10 mouse cellular contexts compared by ENCODE assay signal in genomic region chr5:124496614-124497514, GRCm38 (mm10). TPM values are rescaled to one million over a fixed set of nuclear protein-coding genes. Genes with fewer than 3 reads are reported as not detected.
DNase-seq lines count a peak whose midpoint lies in the region; ATAC-seq and TF ChIP-seq lines count a peak whose summit lies in the region.
"Had no signal": no experiment of that assay in that cellular context is flagged by ENCODE, and none has a peak within 500 bp of the region (broad histone marks: within the 10 kb centered on the region; RNA-seq: fewer than 3 reads in every experiment).

No protein-coding gene starts in this region.

- H3K27me3 ChIP-seq in heart, adult 2 months (ENCODE audit: control insufficient read depth, insufficient read depth, low read length), result no peaks in the 10 kb centered on the region
- H3K27me3 ChIP-seq in heart, embryonic 11.5 days (ENCODE audit: control insufficient read depth, insufficient read depth, low read length), result no peaks in the 10 kb centered on the region
- no peaks in the 10 kb centered on the region for H3K27me3 ChIP-seq in splenic B cell, adult 2 months (ENCODE audit: control insufficient read depth, insufficient read depth, low read length, poor library complexity, severe bottlenecking)
- H3K27me3 ChIP-seq: embryonic facial prominence, embryonic 12.5 days had no signal

- no peak overlapping the region for H3K9ac ChIP-seq in heart, adult 2 months (ENCODE audit: low read depth, low read length)
- H3K9ac ChIP-seq in heart, embryonic 11.5 days (ENCODE audit: low read depth, low read length), result no peak overlapping the region
- H3K9ac ChIP-seq: embryonic facial prominence, embryonic 12.5 days had no signal

- peaks cover 21% of the 10 kb centered on the region for H3K36me3 ChIP-seq in heart, adult 2 months (ENCODE audit: control insufficient read depth, insufficient read depth, low read length)
- H3K36me3 ChIP-seq in heart, embryonic 11.5 days (ENCODE audit: control insufficient read depth, insufficient read depth, low read length), result peaks cover 28% of the 10 kb centered on the region
- no peaks in the 10 kb centered on the region for H3K36me3 ChIP-seq in splenic B cell, adult 2 months (ENCODE audit: control insufficient read depth, insufficient read depth, low read length, poor library complexity, severe bottlenecking)

- no peak for TF ChIP-seq EP300 in heart, adult 2 months (IDR thresholded peaks at IDR 0.05; ENCODE audit: insufficient read depth, low read depth, low read length)

- H3K9me3 ChIP-seq in heart, embryonic 11.5 days (replicated peaks; ENCODE audit: control insufficient read depth, low read length), result no peaks in the 10 kb centered on the region
- H3K9me3 ChIP-seq: embryonic facial prominence, embryonic 12.5 days had no signal

- H3K4me3 ChIP-seq in heart, adult 2 months, result no peak overlapping the region
- H3K4me3 ChIP-seq in heart, embryonic 11.5 days (ENCODE audit: low read depth, low read length), result no peak overlapping the region
- H3K4me3 ChIP-seq in lung, adult 2 months (replicated peaks; ENCODE audit: extremely low read depth, low read depth, low read length), result no peak overlapping the region
- H3K4me3 ChIP-seq: embryonic facial prominence, embryonic 12.5 days had no signal

- peaks cover 20% of the 10 kb centered on the region for H3K4me1 ChIP-seq in heart, adult 2 months (ENCODE audit: control insufficient read depth, insufficient read depth, low read length)
- H3K4me1 ChIP-seq in heart, embryonic 11.5 days (ENCODE audit: control insufficient read depth, insufficient read depth, low read length), result peaks cover 12% of the 10 kb centered on the region
- peaks cover 6% of the 10 kb centered on the region; the same call in 1 of the 2 replicates for H3K4me1 ChIP-seq in lung, adult 2 months (ENCODE audit: control insufficient read depth, insufficient read depth, low read length)
- H3K4me1 ChIP-seq: embryonic facial prominence, embryonic 12.5 days had no signal

- intact Hi-C loops in heart, adult 2 months (cut with DNase I), result loop anchor here (2.0 kb wide), 1 partner anchor 14 kb away; the partner anchor contains the start of gene Snrnp35

- H3K4me2 ChIP-seq in heart, embryonic 11.5 days, result no peak overlapping the region
- H3K4me2 ChIP-seq: embryonic facial prominence, embryonic 12.5 days had no signal

- WGBS in heart, adult 2 months, result 56% methylated on average over 15 of the region's 15 CpGs
- 72% methylated on average over 15 of the region's 15 CpGs for WGBS in heart, embryonic 11.5 days (ENCODE audit: insufficient replicate concordance)
- 37% methylated on average over 15 of the region's 15 CpGs for WGBS in lung, adult 2 months

- ATAC-seq in heart, embryonic 11.5 days (replicated peaks; ENCODE audit: insufficient number of reproducible peaks, low FRiP score, low TSS enrichment), result no peak
- 0 out of 2 replicates have a peak, but pooled peaks have one; percentile 27 for ATAC-seq in common myeloid progenitor, adult 5-6 weeks (replicated peaks; ENCODE audit: low read depth, poor library complexity, severe bottlenecking)

- peak overlapping the region; percentile 93 for H3K27ac ChIP-seq in heart, adult 2 months
- H3K27ac ChIP-seq in heart, embryonic 11.5 days (ENCODE audit: low read depth, low read length), result no peak overlapping the region
- H3K27ac ChIP-seq: embryonic facial prominence, embryonic 12.5 days had no signal

- no peak for DNase-seq in heart, adult 2 months
- DNase-seq in lung, adult 2 months, result peak; percentile 42
- peak; percentile 91 for DNase-seq in splenic B cell, adult 2 months (ENCODE audit: low read depth, low spot score)
- no peak for DNase-seq in embryo, embryonic 10 days (ENCODE audit: low spot score)
- no peak for DNase-seq in frontal cortex, postnatal 14 days (ENCODE audit: low spot score in 2 of 2)
- no peak for DNase-seq in kidney, postnatal 36 days
- DNase-seq: kidney, adult 18-20 months had no signal

- no peaks in the 10 kb centered on the region for H3K79me2 ChIP-seq in heart, adult 2 months (replicated peaks; ENCODE audit: control insufficient read depth, insufficient read depth, low read length)

- no peak for TF ChIP-seq POLR2A in heart, adult 2 months (IDR thresholded peaks at IDR 0.05; ENCODE audit: insufficient read depth, low read depth, low read length)
- TF ChIP-seq POLR2A in lung, adult 2 months (IDR thresholded peaks at IDR 0.05; ENCODE audit: borderline replicate concordance, extremely low read depth, low read depth, low read length), result peak; percentile 55; the same call in 1 of the 2 replicates

- TF ChIP-seq CTCF in heart, adult 2 months (IDR thresholded peaks at IDR 0.05), result no peak
- TF ChIP-seq CTCF in lung, adult 2 months (IDR thresholded peaks at IDR 0.05; ENCODE audit: insufficient read depth, low read length), result no peak

RNA-seq across cellular contexts. Expression of gene Snrnp35, which starts 13.9 kb away (rescaled TPM):
- total RNA-seq in heart, adult 2 months (2021), result 10 to 100 TPM; 10.5 to 14.5 TPM
- 2.4 and 4.5 TPM in 2 replicates for polyA plus RNA-seq in heart, adult 2 months (2012; rRNA removed)
- 12.4 and 12.8 TPM in 2 replicates for polyA plus RNA-seq in heart, embryonic 11.5 days (2014; fragmentation: Nextera tagmentation; extraction: Ambion mirVana)
- total RNA-seq in common myeloid progenitor, adult 5-6 weeks (2017), result 12.1 and 15.4 TPM in 2 replicates
- polyA plus RNA-seq in lung, adult 2 months (2012; rRNA removed), result 3.0 and 4.8 TPM in 2 replicates

RNA-seq across cellular contexts. Expression of gene Rilpl2, which starts 18.7 kb away (rescaled TPM):
- total RNA-seq in heart, adult 2 months (2021), result 1 to 10 TPM; 6.8 to 9.1 TPM
- 6.9 and 8.4 TPM in 2 replicates for polyA plus RNA-seq in heart, adult 2 months (2012; rRNA removed)
- 15.5 and 16.3 TPM in 2 replicates for polyA plus RNA-seq in heart, embryonic 11.5 days (2014; fragmentation: Nextera tagmentation; extraction: Ambion mirVana)
- total RNA-seq in common myeloid progenitor, adult 5-6 weeks (2017), result 23.1 and 32.4 TPM in 2 replicates
- polyA plus RNA-seq in lung, adult 2 months (2012; rRNA removed), result 19.6 and 20.6 TPM in 2 replicates

RNA-seq across cellular contexts. Expression of gene Rilpl1, which starts 34.3 kb away (rescaled TPM):
- 100 to 1,000 TPM; 189 to 251 TPM for total RNA-seq in heart, adult 2 months (2021)
- polyA plus RNA-seq in heart, adult 2 months (2012; rRNA removed), result 166 and 182 TPM in 2 replicates
- polyA plus RNA-seq in heart, embryonic 11.5 days (2014; fragmentation: Nextera tagmentation; extraction: Ambion mirVana), result 25.3 and 27.6 TPM in 2 replicates
- 3.1 and 5.3 TPM in 2 replicates for total RNA-seq in common myeloid progenitor, adult 5-6 weeks (2017)
- 24.4 and 26.0 TPM in 2 replicates for polyA plus RNA-seq in lung, adult 2 months (2012; rRNA removed)

RNA-seq across cellular contexts. Expression of gene Tmed2, which starts 43.6 kb away (rescaled TPM):
- total RNA-seq in heart, adult 2 months (2021), result 100 to 1,000 TPM; 167 to 194 TPM
- 80.9 and 150 TPM in 2 replicates for polyA plus RNA-seq in heart, adult 2 months (2012; rRNA removed)
- polyA plus RNA-seq in heart, embryonic 11.5 days (2014; fragmentation: Nextera tagmentation; extraction: Ambion mirVana), result 490 and 526 TPM in 2 replicates
- 643 and 733 TPM in 2 replicates for total RNA-seq in common myeloid progenitor, adult 5-6 weeks (2017)
- 112 and 149 TPM in 2 replicates for polyA plus RNA-seq in lung, adult 2 months (2012; rRNA removed)

RNA-seq across cellular contexts. Expression of gene Ddx55, which starts 55.8 kb away (rescaled TPM):
- 1 to 10 TPM; 6.2 to 7.5 TPM for total RNA-seq in heart, adult 2 months (2021)
- 5.3 and 7.7 TPM in 2 replicates for polyA plus RNA-seq in heart, adult 2 months (2012; rRNA removed)
- polyA plus RNA-seq in heart, embryonic 11.5 days (2014; fragmentation: Nextera tagmentation; extraction: Ambion mirVana), result 7.5 and 8.4 TPM in 2 replicates
- 18.5 and 21.4 TPM in 2 replicates for total RNA-seq in common myeloid progenitor, adult 5-6 weeks (2017)
- 11.0 and 12.9 TPM in 2 replicates for polyA plus RNA-seq in lung, adult 2 months (2012; rRNA removed)

Comparison
In these comparisons a context has a peak if more than half of its experiments do, and no peak if none do; other contexts are left out.
1. DNase-seq: peak in lung, adult 2 months (single experiment) and splenic B cell, adult 2 months (single experiment); none in heart, adult 2 months (0 of 2), embryo, embryonic 10 days (single experiment), frontal cortex, postnatal 14 days (0 of 2) and kidney, postnatal 36 days (0 of 2).